Mouse (Mus musculus) limb, embryonic 14.5 days (tissue): Measurements from ENCODE around the gene Cdc42. TPM values are rescaled to one million over a fixed set of nuclear protein-coding genes. Genes with fewer than 3 reads are reported as not detected.
A peak's percentile ranks its signal among the peaks of the same experiment; 100 is the strongest.

Source experiments
- ATAC-seq: fragments of 200-750 bp; cut with Nextera tagmentation; 2 replicates; pipeline ENCODE4 v1.8.0; 2017; ENCODE audit warnings: low read depth, moderate number of reproducible peaks, moderate TSS enrichment; ENCODE audit not compliant: low FRiP score
- DNase-seq: peaks from one replicate; pipeline ENCODE4 v3.0.0-alpha.2; 2015; ENCODE audit warnings: low spot score
- H3K27ac ChIP-seq: fragments of 300-500 bp; sonication (generic); replicated peaks from 2 replicates; pipeline ENCODE4 v1.5.1; 2014; ENCODE audit warnings: low read depth, mild to moderate bottlenecking, low read length, moderate library complexity, mixed read lengths
- H3K27me3 ChIP-seq: fragments of 300-500 bp; sonication (generic); 2 replicates; pipeline ENCODE4 v1.6.1; 2014; ENCODE audit warnings: low read length, mixed read lengths; ENCODE audit not compliant: control insufficient read depth, insufficient read depth
- H3K36me3 ChIP-seq: fragments of 300-500 bp; sonication (generic); 2 replicates; pipeline ENCODE4 v1.6.1; 2014; ENCODE audit warnings: mild to moderate bottlenecking, low read length, moderate library complexity, mixed read lengths; ENCODE audit not compliant: control insufficient read depth, insufficient read depth
- H3K4me1 ChIP-seq: fragments of 300-500 bp; sonication (generic); 2 replicates; pipeline ENCODE4 v1.6.1; 2014; ENCODE audit warnings: antibody characterized with exemption, low read length, mixed read lengths; ENCODE audit not compliant: control insufficient read depth, insufficient read depth
- H3K4me2 ChIP-seq: fragments of 300-500 bp; sonication (generic); replicated peaks from 2 replicates; pipeline ENCODE4 v1.6.1; 2014; ENCODE audit warnings: low read depth, mild to moderate bottlenecking, low read length, moderate library complexity; ENCODE audit not compliant: severe bottlenecking
- H3K4me3 ChIP-seq: fragments of 300-500 bp; sonication (generic); replicated peaks from 2 replicates; pipeline ENCODE4 v1.5.1; 2014; ENCODE audit warnings: low read length
- H3K9ac ChIP-seq: fragments of 300-500 bp; sonication (generic); 2 replicates; pipeline ENCODE4 v1.6.1; 2014; ENCODE audit warnings: mild to moderate bottlenecking, low read depth, low read length, moderate library complexity; ENCODE audit not compliant: severe bottlenecking
- H3K9me3 ChIP-seq: fragments of 300-500 bp; sonication (generic); 2 replicates; pipeline ENCODE4 v1.6.1; 2016; ENCODE audit warnings: low read length; ENCODE audit not compliant: control insufficient read depth
- POLR2A ChIP-seq: fragments of 200-500 bp; IDR thresholded peaks from 2 replicates; pipeline ENCODE4 v1.8.0; 2012; ENCODE audit warnings: inconsistent platforms, mild to moderate bottlenecking, moderate library complexity, borderline replicate concordance; ENCODE audit not compliant: insufficient read depth, insufficient read length; ENCODE audit errors: extremely low read depth
- WGBS: fragments of 180-500 bp; shearing (Covaris S2); extraction: QIAGEN DNeasy Blood & Tissue Kit; methylation state at CpG from one replicate; pipeline ENCODE4 v1.1.7; 2014; 5-methylcytosine and 5-hydroxymethylcytosine counted together
- polyA plus RNA-seq, 2 experiments: library from polyadenylated mRNA; depleted of rRNA in 1 of 2; stranded (reverse) in 1 of 2; unstranded in 1 of 2; fragments of >200 nt; fragmentation: Nextera tagmentation in 1 of 2; extraction: Ambion mirVana in 1 of 2; gene quantifications; 2 replicates each; pipeline versions ENCODE4 v1.2.1 to v1.2.3; 2012 to 2014

Gene Cdc42
- polyA plus RNA-seq, 2 experiments, result 342 to 720 TPM

DNA sequence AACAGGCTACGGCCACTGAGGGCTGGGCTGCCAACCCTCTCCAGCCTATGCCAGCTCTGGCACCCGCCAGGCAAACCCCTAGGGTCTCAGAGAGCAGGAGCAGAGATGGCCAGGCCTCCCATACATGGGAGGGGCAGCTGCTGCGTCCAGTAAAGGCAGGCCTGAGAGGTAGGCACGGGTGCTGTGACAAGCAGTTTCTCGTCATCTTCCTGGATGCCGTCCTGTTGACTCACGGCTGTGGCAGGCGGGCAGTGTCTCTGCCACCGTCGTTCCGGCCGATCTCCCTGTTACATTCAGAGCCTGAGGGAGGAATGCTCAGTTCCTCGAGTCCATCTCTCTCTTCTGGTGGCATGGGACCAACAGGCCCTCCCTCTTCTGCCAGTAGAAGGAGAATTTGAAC is 70.3 kb downstream of the Cdc42 start:
- Histone ChIP-seq H3K4me1 (peaks cover 5% of the 10 kb centered on the region; the same call in 1 of the 2 replicates), H3K9ac (no peak overlapping the region), H3K4me3 (no peak overlapping the region), H3K27me3 (peaks cover 9% of the 10 kb centered on the region; the same call in 1 of the 2 replicates), H3K27ac (no peak overlapping the region), H3K9me3 (no peaks in the 10 kb centered on the region), H3K36me3 (no peaks in the 10 kb centered on the region), H3K4me2 (no peak overlapping the region)
- ATAC-seq, result no peak
- DNase-seq, result no peak
- no peak for TF ChIP-seq POLR2A
- 79% methylated on average over 13 of the region's 13 CpGs for WGBS

- H3K4me1 ChIP-seq, result peaks cover 7% of the 10 kb centered on the region; the same call in 1 of the 2 replicates
- no peak overlapping the region for H3K4me2 ChIP-seq
- peaks cover 13% of the 10 kb centered on the region; the same call in 1 of the 2 replicates for H3K27me3 ChIP-seq
- H3K36me3 ChIP-seq, result no peaks in the 10 kb centered on the region
- ATAC-seq, result no peak
- WGBS, result 62% methylated on average over 8 of the region's 8 CpGs
- H3K4me3 ChIP-seq, result no peak overlapping the region
- no peak overlapping the region for H3K9ac ChIP-seq
- H3K27ac ChIP-seq, result no peak overlapping the region
- TF ChIP-seq POLR2A, result no peak
- DNase-seq, result no peak
- H3K9me3 ChIP-seq, result no peaks in the 10 kb centered on the region
These were observed 70.9 kb downstream of the Cdc42 start for GRCm38 (mm10) chr4:137286662-137286953.

- no peak for DNase-seq
- no peak for TF ChIP-seq POLR2A
- Histone ChIP-seq H3K4me2 (no peak overlapping the region), H3K4me3 (no peak overlapping the region), H3K4me1 (peaks cover 7% of the 10 kb centered on the region; the same call in 1 of the 2 replicates), H3K27me3 (peaks cover 14% of the 10 kb centered on the region; the same call in 1 of the 2 replicates), H3K27ac (no peak overlapping the region), H3K9ac (no peak overlapping the region), H3K9me3 (no peaks in the 10 kb centered on the region), H3K36me3 (no peaks in the 10 kb centered on the region)
- no peak for ATAC-seq
- WGBS, result 73% methylated on average over 15 of the region's 15 CpGs
These were observed 71.5 kb downstream of the Cdc42 start for GRCm38 (mm10) chr4:137285876-137286661.

- H3K27ac ChIP-seq, result 0 out of 2 replicates have a peak overlapping the region, but pooled peaks have one; percentile 13
These were observed 74.2 kb downstream of the Cdc42 start for GRCm38 (mm10) chr4:137283407-137283732.

GRCm38 (mm10) chr4:137282584-137283406 is 74.7 kb downstream of the Cdc42 start:
- Histone ChIP-seq H3K4me1 (peaks cover 18% of the 10 kb centered on the region), H3K4me3 (no peak overlapping the region), H3K27me3 (peaks cover 38% of the 10 kb centered on the region), H3K36me3 (no peaks in the 10 kb centered on the region), H3K9ac (no peak overlapping the region), H3K4me2 (peak overlapping the region; percentile 17; the same call in 1 of the 2 replicates), H3K27ac (0 out of 2 replicates have a peak overlapping the region, but pooled peaks have one; percentile 13), H3K9me3 (no peaks in the 10 kb centered on the region)
- WGBS, result 16% methylated on average over 17 of the region's 17 CpGs
- DNase-seq (peak; percentile 61), ATAC-seq (peak; percentile 27; the same call in 1 of the 2 replicates)
- TF ChIP-seq POLR2A, result no peak

More at GRCm38 (mm10) chr4:137283407-137283732, 74.2 kb downstream of the Cdc42 start:
- ATAC-seq, result no peak
- Histone ChIP-seq H3K4me3 (no peak overlapping the region), H3K9ac (no peak overlapping the region), H3K27me3 (peaks cover 32% of the 10 kb centered on the region), H3K4me1 (peaks cover 15% of the 10 kb centered on the region), H3K36me3 (no peaks in the 10 kb centered on the region), H3K9me3 (no peaks in the 10 kb centered on the region), H3K4me2 (0 out of 2 replicates have a peak overlapping the region, but pooled peaks have one; percentile 17)
- no peak for TF ChIP-seq POLR2A
- no peak for DNase-seq
- 17% methylated on average over 4 of the region's 4 CpGs for WGBS
